Mouse (Mus musculus) midbrain, embryonic 14.5 days (tissue): Measurements from ENCODE around the gene Rtbdn. TPM values are rescaled to one million over a fixed set of nuclear protein-coding genes. Genes with fewer than 3 reads are reported as not detected.

Source experiments
- ATAC-seq: fragments of 200-750 bp; cut with Nextera tagmentation; 2 replicates; pipeline ENCODE4 v1.8.0; 2017; ENCODE audit warnings: moderate number of reproducible peaks, moderate library complexity; ENCODE audit not compliant: low FRiP score, low TSS enrichment
- DNase-seq: peaks from one replicate; pipeline ENCODE4 v3.0.0-alpha.2; 2015
- H3K27ac ChIP-seq: fragments of 300-500 bp; sonication (generic); replicated peaks from 2 replicates; pipeline ENCODE4 v1.5.1; 2014; ENCODE audit warnings: mild to moderate bottlenecking, low read depth, low read length, moderate library complexity
- H3K27me3 ChIP-seq: fragments of 300-500 bp; sonication (generic); 2 replicates; pipeline ENCODE4 v1.6.1; 2014; ENCODE audit warnings: low read length, control low read depth, mixed read lengths; ENCODE audit not compliant: control insufficient read depth, insufficient read depth
- H3K36me3 ChIP-seq: fragments of 300-500 bp; sonication (generic); 2 replicates; pipeline ENCODE4 v1.6.1; 2014; ENCODE audit warnings: low read length, control low read depth; ENCODE audit not compliant: control insufficient read depth, insufficient read depth
- H3K4me1 ChIP-seq: fragments of 300-500 bp; sonication (generic); 2 replicates; pipeline ENCODE4 v1.6.1; 2014; ENCODE audit warnings: mild to moderate bottlenecking, antibody characterized with exemption, low read length, control low read depth; ENCODE audit not compliant: control insufficient read depth, insufficient read depth
- H3K4me2 ChIP-seq: fragments of 300-500 bp; sonication (generic); 2 replicates; pipeline ENCODE4 v1.6.1; 2014; ENCODE audit warnings: mild to moderate bottlenecking, low read length, moderate library complexity
- H3K4me3 ChIP-seq: fragments of 300-500 bp; sonication (generic); replicated peaks from 2 replicates; pipeline ENCODE4 v1.5.1; 2014; ENCODE audit warnings: low read depth, low read length
- H3K9ac ChIP-seq: fragments of 300-500 bp; sonication (generic); replicated peaks from 2 replicates; pipeline ENCODE4 v1.6.1; 2014; ENCODE audit warnings: mild to moderate bottlenecking, low read length, moderate library complexity
- H3K9me3 ChIP-seq: fragments of 300-500 bp; sonication (generic); 2 replicates; pipeline ENCODE4 v1.6.1; 2016; ENCODE audit warnings: low read length, control low read depth, mixed read lengths; ENCODE audit not compliant: control insufficient read depth
- WGBS: fragments of 180-500 bp; shearing (Covaris S2); extraction: QIAGEN DNeasy Blood & Tissue Kit; methylation state at CpG from one replicate; pipeline ENCODE4 v1.1.7; 2014; 5-methylcytosine and 5-hydroxymethylcytosine counted together
- polyA plus RNA-seq: library from polyadenylated mRNA; unstranded; fragments of >200 nt; fragmentation: Nextera tagmentation; extraction: Ambion mirVana; gene quantifications from 2 replicates; pipeline ENCODE4 v1.2.1, GENCODE M21; 2014

The Rtbdn gene
- 0.99 and 1.4 TPM in 2 replicates for polyA plus RNA-seq

DNA sequence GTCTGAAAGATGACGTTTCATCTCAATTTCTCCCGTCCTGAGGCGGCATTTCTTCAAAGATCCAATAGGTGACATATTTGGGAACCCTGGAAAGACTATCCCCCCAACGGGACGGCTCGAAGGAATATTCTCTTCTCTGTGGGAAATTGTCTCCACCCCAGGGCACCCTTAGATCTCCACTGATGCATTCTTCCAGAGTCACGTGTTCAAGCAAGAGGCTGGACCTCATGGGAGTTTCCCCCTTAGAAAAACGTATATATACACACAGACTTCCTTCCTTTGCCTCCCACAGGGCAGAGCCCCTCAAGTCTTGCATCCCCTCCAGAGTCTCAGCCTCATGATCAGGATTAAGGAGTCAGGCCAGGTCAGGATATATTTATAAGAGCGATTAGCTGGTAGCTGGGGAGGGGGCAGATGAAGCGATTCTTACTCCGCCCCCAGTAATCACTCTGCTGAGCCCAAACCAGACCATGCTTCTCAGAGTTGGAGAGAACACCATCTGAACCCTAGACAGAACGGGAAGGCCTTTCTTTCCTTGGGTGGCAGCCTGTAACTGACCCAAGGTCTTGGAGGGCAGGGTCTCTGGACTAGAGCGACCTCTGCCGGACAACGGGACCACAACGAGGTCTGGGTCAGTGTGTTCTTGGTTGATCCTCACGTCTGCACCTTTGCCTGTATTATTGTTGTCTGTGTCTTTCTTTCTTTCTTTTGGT, at the start of gene Rtbdn:
Rtbdn (plus strand) TSS at position 464 of the 713 bp plus-strand sequence.
- 0 out of 2 replicates have a peak, but pooled peaks have one; percentile 26 for ATAC-seq

DNA sequence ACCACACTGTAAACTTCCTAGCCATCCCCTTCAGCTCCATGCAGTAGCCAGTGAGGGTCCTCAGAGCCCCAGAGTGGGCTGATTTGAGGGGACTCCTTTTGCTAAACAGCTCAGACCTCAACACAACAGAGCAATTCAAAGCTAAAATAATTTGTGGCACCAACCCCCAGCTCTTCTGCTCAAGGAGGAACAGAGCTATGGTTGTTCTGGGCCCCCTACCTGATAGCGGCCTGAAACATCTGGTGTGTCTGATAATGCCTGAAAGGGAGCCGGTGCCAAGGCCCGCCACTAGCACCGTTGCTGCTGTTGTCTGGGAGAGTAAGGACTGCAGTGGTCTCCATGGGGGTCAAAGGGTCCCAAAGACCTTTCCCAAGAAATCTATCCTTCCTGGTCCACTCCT, 45.7 kb upstream of the Rtbdn start:
- Histone ChIP-seq H3K4me1 (peaks cover 11% of the 10 kb centered on the region; the same call in 1 of the 2 replicates), H3K27ac (no peak overlapping the region), H3K9ac (no peak overlapping the region), H3K9me3 (no peaks in the 10 kb centered on the region), H3K4me3 (no peak overlapping the region), H3K27me3 (peaks cover 14% of the 10 kb centered on the region; the same call in 1 of the 2 replicates), H3K4me2 (no peak overlapping the region), H3K36me3 (no peaks in the 10 kb centered on the region)
- WGBS: 80% methylated on average over 4 of the region's 4 CpGs
- DNase-seq: no peak
- no peak for ATAC-seq

More for the DNA sequence above, at the start of gene Rtbdn:
- DNase-seq: peak; percentile 61
- Histone ChIP-seq H3K27me3 (peaks cover 36% of the 10 kb centered on the region), H3K4me1 (peaks cover 30% of the 10 kb centered on the region), H3K4me3 (peak within 1 kb of the TSS; percentile 63), H3K27ac (peak within 1 kb of the TSS; percentile 79), H3K4me2 (peak within 1 kb of the TSS; percentile 88), H3K9me3 (no peaks in the 10 kb centered on the region), H3K9ac (peak within 1 kb of the TSS; percentile 87), H3K36me3 (no peaks in the 10 kb centered on the region)
- 4% methylated on average over 17 of the region's 17 CpGs for WGBS

DNA sequence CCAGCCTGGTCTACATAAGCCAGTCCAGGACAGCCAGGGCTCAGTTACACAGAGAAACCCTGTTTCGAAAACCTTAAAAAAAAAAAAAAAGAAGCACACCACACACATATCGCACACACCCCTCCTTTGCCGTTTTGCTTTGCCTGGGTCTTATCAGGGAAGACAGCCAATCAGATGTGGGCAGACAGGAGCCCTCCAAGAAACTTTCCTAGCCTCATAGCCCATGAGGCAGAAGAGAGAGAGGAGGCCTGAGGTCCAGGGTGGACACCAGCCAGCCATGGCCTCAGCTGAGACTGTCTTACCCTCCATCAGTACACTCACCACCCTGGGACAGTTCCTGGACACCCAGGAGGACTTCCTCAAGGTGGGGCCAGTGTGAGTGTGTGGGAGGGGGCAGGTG, 45.0 kb upstream of the Rtbdn start, which contains the start of gene Klf1:
Klf1 (plus strand) TSS at position 177 of the 400 bp plus-strand sequence.
- Histone ChIP-seq H3K9ac (peak within 1 kb of the TSS; percentile 50), H3K27me3 (peaks cover 14% of the 10 kb centered on the region; the same call in 1 of the 2 replicates), H3K36me3 (no peaks in the 10 kb centered on the region), H3K27ac (no peak within 1 kb of the TSS), H3K4me3 (peak within 1 kb of the TSS; percentile 42), H3K4me1 (peaks cover 11% of the 10 kb centered on the region; the same call in 1 of the 2 replicates), H3K4me2 (peak within 1 kb of the TSS; percentile 90), H3K9me3 (no peaks in the 10 kb centered on the region)
- WGBS: 78% methylated on average over 3 of the region's 3 CpGs
- DNase-seq (no peak), ATAC-seq (no peak)

DNA sequence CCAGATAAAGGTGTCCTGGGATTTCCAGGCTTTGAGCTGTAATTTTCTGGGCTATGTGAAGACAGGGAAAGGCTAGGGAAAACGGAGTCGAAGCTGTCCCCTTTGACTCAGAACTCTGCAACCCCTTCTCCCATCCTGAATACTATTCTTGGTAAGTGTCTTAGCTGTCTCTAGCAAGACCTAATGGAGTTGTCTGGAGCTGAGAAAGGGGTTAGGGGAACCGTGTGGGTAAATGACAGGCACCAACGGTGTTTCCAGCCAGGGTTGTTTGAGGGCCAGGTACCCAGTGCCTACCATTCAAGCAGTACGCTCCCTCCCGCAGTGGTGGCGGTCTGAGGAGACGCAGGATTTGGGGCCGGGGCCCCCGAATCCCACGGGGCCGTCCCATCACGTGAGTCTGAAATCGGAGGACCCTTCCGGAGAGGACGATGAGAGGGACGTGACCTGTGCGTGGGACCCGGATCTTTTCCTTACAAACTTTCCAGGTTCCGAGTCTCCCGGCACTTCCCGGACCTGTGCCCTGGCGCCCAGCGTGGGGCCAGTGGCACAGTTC, 44.3 kb upstream of the Rtbdn start:
- peaks cover 11% of the 10 kb centered on the region; the same call in 1 of the 2 replicates for H3K4me1 ChIP-seq
- no peak overlapping the region for H3K27ac ChIP-seq
- no peak; the same call in 1 of the 2 replicates for ATAC-seq
- H3K4me3 ChIP-seq: peak overlapping the region; percentile 42
- H3K27me3 ChIP-seq: peaks cover 14% of the 10 kb centered on the region; the same call in 1 of the 2 replicates
- WGBS: 4% methylated on average over 24 of the region's 24 CpGs
- DNase-seq: no peak
- H3K9ac ChIP-seq: peak overlapping the region; percentile 50
- H3K36me3 ChIP-seq: no peaks in the 10 kb centered on the region
- H3K9me3 ChIP-seq: no peaks in the 10 kb centered on the region
- H3K4me2 ChIP-seq: peak overlapping the region; percentile 90

DNA sequence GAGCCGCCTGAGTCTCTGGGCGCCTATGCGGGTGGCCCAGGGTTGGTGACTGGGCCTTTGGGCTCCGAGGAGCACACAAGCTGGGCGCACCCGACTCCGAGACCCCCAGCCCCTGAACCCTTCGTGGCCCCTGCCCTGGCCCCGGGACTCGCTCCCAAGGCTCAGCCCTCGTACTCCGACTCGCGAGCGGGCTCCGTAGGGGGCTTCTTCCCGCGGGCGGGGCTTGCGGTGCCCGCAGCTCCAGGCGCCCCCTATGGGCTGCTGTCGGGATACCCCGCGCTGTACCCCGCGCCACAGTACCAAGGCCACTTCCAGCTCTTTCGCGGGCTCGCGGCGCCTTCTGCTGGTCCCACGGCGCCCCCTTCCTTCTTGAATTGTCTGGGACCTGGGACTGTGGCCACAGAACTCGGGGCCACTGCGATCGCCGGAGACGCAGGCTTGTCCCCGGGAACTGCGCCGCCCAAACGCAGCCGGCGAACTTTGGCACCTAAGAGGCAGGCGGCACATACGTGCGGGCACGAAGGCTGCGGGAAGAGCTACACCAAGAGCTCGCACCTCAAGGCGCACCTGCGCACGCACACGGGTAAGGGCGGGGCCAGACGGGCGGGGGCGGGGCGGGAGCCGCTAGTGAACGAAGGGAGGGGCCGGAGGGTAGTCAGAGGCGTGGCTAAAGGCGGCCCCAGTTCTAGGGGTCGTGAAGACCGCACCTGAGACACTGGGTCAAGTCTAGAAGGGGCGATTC, 43.7 kb upstream of the Rtbdn start:
- 1% methylated on average over 68 of the region's 68 CpGs for WGBS
- peaks cover 14% of the 10 kb centered on the region; the same call in 1 of the 2 replicates for H3K27me3 ChIP-seq
- DNase-seq (peak; percentile 90), ATAC-seq (peak; percentile 83)
- no peaks in the 10 kb centered on the region for H3K9me3 ChIP-seq
- H3K4me3 ChIP-seq: peak overlapping the region; percentile 42
- peak overlapping the region; percentile 50 for H3K9ac ChIP-seq
- H3K36me3 ChIP-seq: no peaks in the 10 kb centered on the region
- H3K4me1 ChIP-seq: peaks cover 11% of the 10 kb centered on the region; the same call in 1 of the 2 replicates
- no peak overlapping the region for H3K27ac ChIP-seq
- H3K4me2 ChIP-seq: peak overlapping the region; percentile 90

DNA sequence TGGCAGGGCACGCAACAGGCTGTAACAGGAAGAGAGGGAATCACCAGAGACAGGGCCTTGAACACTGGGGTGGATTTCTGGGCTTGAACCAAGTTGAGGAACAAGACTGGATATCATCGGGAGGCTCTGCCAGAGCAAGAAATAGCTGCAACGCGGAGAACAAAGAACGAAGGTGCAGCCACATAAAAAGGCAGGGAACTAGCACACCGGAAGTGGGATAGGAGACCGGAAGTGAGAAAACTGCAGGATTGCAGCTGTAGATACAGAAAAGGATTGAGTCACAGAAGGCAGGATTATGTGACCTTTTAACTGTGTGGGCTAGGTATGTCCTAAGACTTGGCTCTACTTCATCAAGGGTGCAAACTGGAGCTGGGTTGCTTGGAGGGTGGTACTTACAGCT, 42.4 kb upstream of the Rtbdn start:
- no peak overlapping the region for H3K27ac ChIP-seq
- H3K4me2 ChIP-seq: no peak overlapping the region
- H3K36me3 ChIP-seq: no peaks in the 10 kb centered on the region
- H3K4me3 ChIP-seq: no peak overlapping the region
- 94% methylated on average over 7 of the region's 7 CpGs for WGBS
- ATAC-seq (no peak), DNase-seq (no peak)
- peaks cover 17% of the 10 kb centered on the region; the same call in 1 of the 2 replicates for H3K4me1 ChIP-seq
- H3K9me3 ChIP-seq: no peaks in the 10 kb centered on the region
- H3K27me3 ChIP-seq: peaks cover 12% of the 10 kb centered on the region; the same call in 1 of the 2 replicates
- no peak overlapping the region for H3K9ac ChIP-seq

DNA sequence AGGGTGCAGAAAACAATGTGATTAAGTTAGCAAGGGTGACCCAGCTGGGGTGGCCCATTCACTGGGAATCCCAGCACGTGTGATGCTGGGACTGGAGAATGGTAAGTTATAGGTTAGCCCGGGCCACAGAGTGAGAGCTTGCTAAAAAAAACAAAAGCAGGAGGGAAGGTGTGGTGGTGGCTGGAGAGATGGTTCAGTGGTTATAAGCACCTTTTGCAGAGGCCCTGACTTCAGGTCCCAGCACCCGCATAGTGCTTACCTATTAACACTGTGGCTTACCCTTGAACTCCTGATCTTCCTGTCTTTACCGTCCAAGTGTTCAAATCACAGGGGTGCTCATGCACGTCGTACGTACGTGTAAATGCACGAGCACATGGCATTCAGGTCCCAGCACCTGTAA, 39.8 kb upstream of the Rtbdn start:
- H3K36me3 ChIP-seq: peaks cover 25% of the 10 kb centered on the region
- H3K9ac ChIP-seq: no peak overlapping the region
- WGBS: 90% methylated on average over 9 of the region's 9 CpGs
- H3K27me3 ChIP-seq: peaks cover 10% of the 10 kb centered on the region; the same call in 1 of the 2 replicates
- no peak for ATAC-seq
- H3K9me3 ChIP-seq: no peaks in the 10 kb centered on the region
- peaks cover 17% of the 10 kb centered on the region; the same call in 1 of the 2 replicates for H3K4me1 ChIP-seq
- no peak for DNase-seq
- H3K4me2 ChIP-seq: no peak overlapping the region
- no peak overlapping the region for H3K27ac ChIP-seq
- H3K4me3 ChIP-seq: no peak overlapping the region

DNA sequence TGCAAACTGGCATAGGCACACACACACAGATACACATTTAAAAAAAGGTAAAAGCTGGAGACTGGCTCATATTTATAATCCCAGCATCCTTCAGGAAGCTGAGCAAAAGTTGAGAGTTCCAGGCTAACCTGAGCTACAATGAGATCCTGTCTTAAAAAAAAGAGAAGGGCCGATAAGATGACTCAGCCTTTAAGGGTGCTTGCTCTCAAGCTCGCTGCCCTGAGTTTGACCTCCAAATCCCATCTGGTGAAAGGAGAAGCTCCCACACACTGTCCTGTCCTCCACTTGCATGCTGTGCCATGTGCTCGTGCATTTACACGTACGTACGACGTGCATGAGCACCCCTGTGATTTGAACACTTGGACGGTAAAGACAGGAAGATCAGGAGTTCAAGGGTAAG, 39.3 kb upstream of the Rtbdn start:
- H3K27me3 ChIP-seq: peaks cover 9% of the 10 kb centered on the region; the same call in 1 of the 2 replicates
- H3K9ac ChIP-seq: no peak overlapping the region
- H3K4me3 ChIP-seq: no peak overlapping the region
- ATAC-seq (no peak), DNase-seq (no peak)
- no peak overlapping the region for H3K4me2 ChIP-seq
- no peak overlapping the region for H3K27ac ChIP-seq
- H3K9me3 ChIP-seq: no peaks in the 10 kb centered on the region
- peaks cover 29% of the 10 kb centered on the region for H3K36me3 ChIP-seq
- 81% methylated on average over 8 of the region's 8 CpGs for WGBS
- H3K4me1 ChIP-seq: peaks cover 16% of the 10 kb centered on the region; the same call in 1 of the 2 replicates
